Mouse (Mus musculus) thymus, adult 2 months (tissue): Measurements from ENCODE around the gene Rab3a.

Experiments
- CTCF ChIP-seq: fragments of 200-500 bp; IDR thresholded peaks from 2 replicates; pipeline ENCODE4 v1.5.1; 2012; ENCODE audit warnings: mild to moderate bottlenecking, control low read depth, low read length, moderate library complexity, borderline replicate concordance; ENCODE audit not compliant: control insufficient read depth, poor library complexity, insufficient read depth; ENCODE audit errors: extremely low read depth
- POLR2A ChIP-seq: fragments of 200-500 bp; IDR thresholded peaks from 2 replicates; pipeline ENCODE4 v1.6.1; 2012; ENCODE audit warnings: mild to moderate bottlenecking, low read length, control low read depth, moderate library complexity; ENCODE audit not compliant: control insufficient read depth, poor library complexity, insufficient read depth; ENCODE audit errors: extremely low read depth

DNA sequence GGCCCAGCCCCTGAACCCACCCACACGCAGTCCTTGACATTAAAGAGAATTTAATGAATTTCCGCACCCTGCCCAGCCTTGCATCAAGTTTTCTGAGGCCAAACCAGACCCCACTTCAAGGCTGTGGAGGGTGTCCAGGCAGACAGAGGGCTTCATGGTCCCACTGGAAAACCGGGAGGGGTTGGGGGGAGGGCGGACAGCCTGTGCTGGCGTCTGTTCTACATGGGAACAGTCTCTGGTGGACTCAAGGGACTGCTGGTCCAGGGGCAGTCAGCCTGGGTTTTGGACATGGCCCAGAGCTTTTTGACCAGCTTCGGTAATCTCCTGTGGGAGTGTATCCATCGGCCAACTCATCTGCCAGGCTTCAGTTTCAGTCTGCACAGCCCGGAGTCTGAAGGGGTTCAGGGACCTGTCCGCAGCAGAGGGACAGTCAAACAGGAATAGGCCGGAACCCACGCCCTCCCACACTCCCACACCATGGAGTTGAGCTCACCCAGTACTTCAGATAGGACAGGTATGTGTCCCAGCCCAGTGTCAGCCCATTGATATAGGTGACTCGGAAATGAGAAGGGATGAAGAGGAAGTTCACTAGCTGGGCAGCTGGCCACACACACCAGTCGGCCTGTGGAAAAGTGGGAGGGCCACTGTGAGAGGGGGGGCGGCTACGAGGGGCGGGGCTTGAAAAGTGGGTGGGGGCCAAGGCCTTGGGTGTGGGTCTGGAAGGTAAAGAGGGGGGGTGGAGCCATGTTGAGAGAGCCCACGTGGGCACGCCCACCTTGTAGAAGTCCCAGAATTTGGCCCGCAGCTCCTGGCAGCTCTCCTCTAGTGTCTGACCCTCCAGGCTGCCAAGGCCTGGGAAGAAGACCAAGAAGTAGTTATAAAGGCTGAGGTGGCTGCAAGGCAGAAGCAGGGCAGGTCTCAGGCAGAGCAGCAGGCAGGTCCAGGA lies 4.4 kb downstream of the Rab3a start:
- TF ChIP-seq POLR2A (no peak), CTCF (no peak)
